In the genomic region with DNA sequence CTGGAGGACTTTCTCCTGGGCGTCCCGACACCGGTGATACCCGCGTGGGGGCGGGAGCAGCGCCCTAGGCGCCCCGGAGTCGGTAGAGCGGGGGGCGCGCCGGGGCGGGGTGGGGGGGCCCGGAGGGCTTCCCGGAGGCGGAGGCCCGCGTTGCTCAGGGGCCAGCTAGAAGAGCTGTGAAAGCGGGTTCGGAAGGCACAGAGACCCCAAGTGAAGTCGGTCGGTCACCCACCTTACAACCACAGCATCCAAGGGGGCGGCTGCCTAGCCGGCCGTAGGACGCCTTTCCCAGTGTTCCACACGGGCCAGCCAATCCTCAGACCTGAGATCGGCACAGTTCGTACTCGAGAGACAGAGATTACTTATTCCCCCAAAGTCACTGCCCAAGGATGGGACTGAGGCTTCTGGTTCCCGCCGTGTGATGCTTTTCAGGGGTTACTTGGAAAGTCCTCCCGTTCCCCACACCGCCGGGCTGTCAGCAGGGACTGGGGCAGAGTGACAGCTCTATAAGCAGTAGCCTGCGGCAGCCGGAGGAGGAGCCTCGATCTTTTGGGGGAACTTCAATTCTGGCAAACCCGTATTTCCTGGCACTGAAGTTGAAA, we compare ENCODE assay signal across 8 mouse cellular contexts. TPM values are rescaled to one million over a fixed set of nuclear protein-coding genes. Genes with fewer than 3 reads are reported as not detected.
DNase-seq lines count a peak whose midpoint lies in the region; ATAC-seq and TF ChIP-seq lines count a peak whose summit lies in the region.

No protein-coding gene starts in this region.

- intact Hi-C loops in heart, postnatal 14 days (cut with DNase I) = loop anchor here (10.0 kb wide), 1 partner anchor 375 kb away; a partner anchor contains a TSS

- H3K9ac ChIP-seq in forebrain, embryonic 12.5 days = peak overlapping the region; percentile 98
- peak overlapping the region; percentile 91 for H3K9ac ChIP-seq in lung, embryonic 14.5 days
- peak overlapping the region; percentile 94 for H3K9ac ChIP-seq in neural tube, embryonic 15.5 days (replicated peaks)

- under 1% methylated on average over 41 of the region's 41 CpGs for WGBS in forebrain, embryonic 12.5 days
- under 1% methylated on average over 41 of the region's 41 CpGs for WGBS in lung, embryonic 14.5 days
- under 1% methylated on average over 41 of the region's 41 CpGs for WGBS in neural tube, embryonic 15.5 days

- peak overlapping the region; percentile 67 for H3K4me2 ChIP-seq in forebrain, embryonic 12.5 days
- H3K4me2 ChIP-seq in lung, embryonic 14.5 days = peak overlapping the region; percentile 69
- H3K4me2 ChIP-seq in neural tube, embryonic 15.5 days = peak overlapping the region; percentile 72

- H3K27ac ChIP-seq in forebrain, embryonic 12.5 days = peak overlapping the region; percentile 89
- peak overlapping the region; percentile 90 for H3K27ac ChIP-seq in lung, embryonic 14.5 days (ENCODE audit: low read depth)
- peak overlapping the region; percentile 94 for H3K27ac ChIP-seq in neural tube, embryonic 15.5 days (replicated peaks)

- H3K36me3 ChIP-seq in E14TG2a.4 (ENCODE audit: insufficient read depth, low read length) = no peaks in the 10 kb centered on the region
- H3K36me3 ChIP-seq in forebrain, embryonic 12.5 days (replicated peaks) = peaks cover 26% of the 10 kb centered on the region
- peaks cover 24% of the 10 kb centered on the region for H3K36me3 ChIP-seq in lung, embryonic 14.5 days (ENCODE audit: insufficient read depth)
- H3K36me3 ChIP-seq in neural tube, embryonic 15.5 days = peaks cover 21% of the 10 kb centered on the region

- H3K27me3 ChIP-seq in E14TG2a.4 (ENCODE audit: insufficient read depth, low read length) = peaks cover 47% of the 10 kb centered on the region
- no peaks in the 10 kb centered on the region for H3K27me3 ChIP-seq in forebrain, embryonic 12.5 days
- no peaks in the 10 kb centered on the region for H3K27me3 ChIP-seq in lung, embryonic 14.5 days (ENCODE audit: insufficient read depth, low read length)
- H3K27me3 ChIP-seq in neural tube, embryonic 15.5 days (replicated peaks) = no peaks in the 10 kb centered on the region

- H3K4me3 ChIP-seq in E14TG2a.4 (replicated peaks; ENCODE audit: low read length) = peak overlapping the region; percentile 89
- peak overlapping the region; percentile 98 for H3K4me3 ChIP-seq in forebrain, embryonic 12.5 days (replicated peaks)
- H3K4me3 ChIP-seq in lung, embryonic 14.5 days (ENCODE audit: low read depth, low read length) = peak overlapping the region; percentile 76
- H3K4me3 ChIP-seq in neural tube, embryonic 15.5 days (replicated peaks) = peak overlapping the region; percentile 98

- peaks cover 14% of the 10 kb centered on the region for H3K4me1 ChIP-seq in E14TG2a.4 (replicated peaks; ENCODE audit: low read depth, low read length)
- H3K4me1 ChIP-seq in forebrain, embryonic 12.5 days = peaks cover 21% of the 10 kb centered on the region
- 0 out of 2 replicates have a peak, but pooled peaks cover 7% of the 10 kb centered on the region for H3K4me1 ChIP-seq in lung, embryonic 14.5 days (ENCODE audit: insufficient read depth)
- H3K4me1 ChIP-seq in neural tube, embryonic 15.5 days = peaks cover 25% of the 10 kb centered on the region

- no peak for TF ChIP-seq CTCF in E14TG2a.4 (conservative IDR thresholded peaks at IDR 0.05; ENCODE audit: low read length)
- TF ChIP-seq CTCF in lung, embryonic 14.5 days (IDR thresholded peaks at IDR 0.05; ENCODE audit: low read depth) = no peak

- DNase-seq in c-Kit-positive CD71-positive TER-119-positive erythroid progenitor cells, embryonic 14.5 days (ENCODE audit: low spot score) = peak; percentile 64
- peak; percentile 62 to 64 for DNase-seq in heart, postnatal 14 days
- peak; percentile 64 for DNase-seq in layer of hippocampus, adult 11-12 months (ENCODE audit: low spot score)
- DNase-seq in lung, embryonic 14.5 days = peak; percentile 80
- peak; percentile 54 for DNase-seq in testis, postnatal 14 days (ENCODE audit: low spot score)

- no peaks in the 10 kb centered on the region for H3K9me3 ChIP-seq in E14TG2a.4 (ENCODE audit: low read length)
- no peaks in the 10 kb centered on the region for H3K9me3 ChIP-seq in forebrain, embryonic 12.5 days
- H3K9me3 ChIP-seq in lung, embryonic 14.5 days (ENCODE audit: low read depth, low read length) = no peaks in the 10 kb centered on the region
- no peaks in the 10 kb centered on the region for H3K9me3 ChIP-seq in neural tube, embryonic 15.5 days (replicated peaks)

- ATAC-seq in forebrain, embryonic 12.5 days (ENCODE audit: low FRiP score) = peak; percentile 54
- ATAC-seq in lung, embryonic 14.5 days (ENCODE audit: insufficient read depth) = peak; percentile 51
- ATAC-seq in neural tube, embryonic 15.5 days (ENCODE audit: low FRiP score) = peak; percentile 36

RNA-seq across cellular contexts. Expression of a gene that starts 0.8 kb away (rescaled TPM):
- polyA plus RNA-seq in forebrain, embryonic 12.5 days (2016; fragmentation: Nextera tagmentation; extraction: Ambion mirVana) = 63.0 and 66.7 TPM in 2 replicates
- total RNA-seq in heart, postnatal 14 days (2021) = 10 to 100 TPM; 11.8 TPM
- 62.2 and 65.6 TPM in 2 replicates for polyA plus RNA-seq in lung, embryonic 14.5 days (2014; fragmentation: Nextera tagmentation; extraction: Ambion mirVana)
- 69.3 and 72.4 TPM in 2 replicates for polyA plus RNA-seq in neural tube, embryonic 15.5 days (2015; fragmentation: Nextera tagmentation; extraction: Ambion mirVana)

RNA-seq across cellular contexts. Expression of a gene that starts 29.9 kb away (rescaled TPM):
- polyA plus RNA-seq in forebrain, embryonic 12.5 days (2016; fragmentation: Nextera tagmentation; extraction: Ambion mirVana) = 51.7 and 54.1 TPM in 2 replicates
- total RNA-seq in heart, postnatal 14 days (2021) = 10 to 100 TPM; 13.9 to 15.6 TPM
- 18.9 and 22.2 TPM in 2 replicates for polyA plus RNA-seq in lung, embryonic 14.5 days (2014; fragmentation: Nextera tagmentation; extraction: Ambion mirVana)
- 26.3 and 27.6 TPM in 2 replicates for polyA plus RNA-seq in neural tube, embryonic 15.5 days (2015; fragmentation: Nextera tagmentation; extraction: Ambion mirVana)

Comparison
In these comparisons a context has a peak if more than half of its experiments do, and no peak if none do; other contexts are left out.
1. Peak in every context shown above with its lines: DNase-seq, ATAC-seq, H3K4me3 ChIP-seq and H3K27ac ChIP-seq.